Mouse (Mus musculus) bone marrow, adult 2 months (tissue): ENCODE results near the gene Tmem205.

Source experiments
- CTCF ChIP-seq: fragments of 200-500 bp; IDR thresholded peaks from 2 replicates; pipeline ENCODE4 v1.5.1; 2011; ENCODE audit warnings: low read length, control low read depth; ENCODE audit not compliant: control insufficient read depth, insufficient read depth
- POLR2A ChIP-seq: fragments of 200-500 bp; IDR thresholded peaks from 2 replicates; pipeline ENCODE4 v1.6.1; 2011; ENCODE audit warnings: low read depth, mild to moderate bottlenecking, control low read depth, low read length, borderline replicate concordance; ENCODE audit not compliant: control insufficient read depth

- no peak for TF ChIP-seq CTCF
- no peak for TF ChIP-seq POLR2A
Observed at GRCm38 (mm10) chr9:21958372-21958771, 31.0 kb upstream of the Tmem205 start.
